Mouse (Mus musculus) layer of hippocampus, postnatal 36 days (tissue): ENCODE data around the gene Setd4. TPM values are rescaled to one million over a fixed set of nuclear protein-coding genes. Genes with fewer than 3 reads are reported as not detected.

Source experiments
- DNase-seq, 2 experiments: peaks; one replicate each; pipeline ENCODE4 v3.0.0; 2022
- total RNA-seq, 2 experiments: library from RNA; stranded (reverse); gene quantifications; 2 replicates each; pipeline ENCODE4 v1.2.3; 2021

The Setd4 gene
- total RNA-seq, 2 experiments from 2014 or later: 10.1 to 13.8 TPM

DNA sequence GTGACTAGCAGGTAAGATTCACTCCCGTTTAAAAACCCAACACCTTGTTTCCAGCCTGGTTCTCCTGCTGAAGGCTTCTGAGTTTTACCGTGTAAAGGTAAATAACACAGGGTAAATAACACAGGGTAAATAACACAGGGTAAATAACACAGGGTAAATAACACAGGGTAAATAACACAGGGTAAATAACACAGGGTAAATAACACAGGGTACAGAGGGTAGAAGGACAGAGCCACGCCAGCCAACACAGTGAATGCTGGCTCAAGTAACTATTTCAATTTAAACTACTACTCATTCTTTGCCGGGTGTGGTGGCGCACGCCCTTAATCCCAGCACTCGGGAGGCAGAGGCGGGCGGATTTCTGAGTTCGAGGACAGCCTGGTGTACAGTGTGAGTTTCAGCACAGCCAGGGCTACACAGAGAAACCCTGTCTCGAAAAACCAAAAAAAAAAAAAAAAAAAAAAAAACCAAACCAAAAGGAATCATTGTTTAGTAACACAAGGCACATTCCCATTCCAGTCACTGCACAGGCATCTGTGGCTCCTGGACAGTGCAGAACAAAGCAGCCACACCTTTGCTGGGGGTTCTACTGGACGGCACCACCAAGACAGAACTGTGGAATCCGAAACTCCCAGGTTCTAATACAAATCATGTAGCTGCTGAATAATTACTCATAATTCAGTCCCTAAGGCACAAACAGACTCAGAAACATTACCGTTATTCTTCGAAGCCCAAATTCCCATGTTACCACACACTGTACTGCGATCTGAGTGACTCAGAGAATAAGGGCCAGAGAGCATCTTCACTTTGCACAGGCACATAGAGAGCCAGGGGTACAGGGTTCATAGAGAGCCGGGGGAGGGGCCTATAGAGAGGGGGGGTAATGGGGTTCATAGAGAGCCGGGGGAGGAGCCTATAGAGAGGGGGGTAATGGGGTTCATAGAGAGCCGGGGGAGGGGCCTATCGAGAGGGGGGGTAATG is 12.1 kb downstream of the Setd4 start:
- DNase-seq: no peak

DNA sequence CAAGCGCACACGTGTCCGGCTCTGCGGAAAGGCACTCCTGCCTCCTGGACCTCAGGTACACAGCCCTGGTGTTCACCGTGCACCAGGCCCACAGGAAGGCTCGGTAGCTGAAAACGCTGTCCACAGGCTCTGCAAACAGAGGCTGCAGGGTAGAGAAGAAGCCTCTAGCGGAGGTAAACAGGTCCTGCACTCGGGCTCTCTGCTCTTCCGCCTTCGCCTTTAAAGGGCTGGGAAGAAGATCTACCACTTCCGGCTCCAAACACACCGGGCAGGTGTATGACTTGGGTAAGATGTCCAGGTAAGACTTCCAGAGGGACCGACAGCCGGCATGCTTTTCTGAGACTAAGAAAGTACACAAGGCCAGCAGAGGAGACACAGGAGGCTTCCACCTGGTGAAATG is 12.9 kb downstream of the Setd4 start:
- DNase-seq: no peak

DNA sequence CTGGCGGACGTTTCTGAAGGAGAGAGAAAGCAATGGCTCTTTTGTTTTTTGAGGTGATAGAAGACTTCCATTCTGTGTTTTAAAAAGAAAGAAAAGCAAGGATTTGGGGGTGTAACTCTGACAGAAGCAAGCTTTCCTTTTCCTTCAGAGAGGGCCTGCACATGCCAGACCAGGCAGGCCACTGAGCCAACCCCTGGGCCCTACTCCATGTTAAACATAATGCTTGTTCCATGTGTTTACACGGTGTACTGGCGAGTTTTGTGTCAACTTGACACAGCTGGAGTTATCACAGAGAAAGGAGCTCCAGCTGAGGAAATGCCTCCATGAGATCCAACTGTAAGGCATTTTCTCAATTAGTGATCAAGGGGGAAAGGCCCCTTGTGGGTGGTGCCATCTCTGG is 15.6 kb downstream of the Setd4 start:
- DNase-seq: no peak

DNA sequence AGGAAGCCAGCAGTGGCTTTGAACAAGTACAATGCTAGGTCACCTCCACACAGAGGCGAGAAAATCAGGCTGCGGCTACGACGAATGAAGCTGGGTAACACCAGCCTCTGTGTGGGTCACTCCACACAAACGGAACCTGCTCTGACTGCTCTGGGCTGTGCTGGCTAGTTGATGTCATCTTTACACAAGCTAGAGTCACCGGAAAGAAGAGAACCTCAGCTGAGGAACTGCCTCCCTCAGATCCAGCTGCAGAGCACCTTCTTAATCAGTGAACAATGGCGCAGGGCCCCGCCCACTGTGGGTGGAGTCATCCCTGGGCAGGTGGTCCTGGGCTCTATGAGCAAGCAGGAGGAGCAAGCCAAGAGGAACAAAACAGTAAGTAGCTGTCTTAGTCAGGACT is 17.5 kb downstream of the Setd4 start:
- no peak for DNase-seq

DNA sequence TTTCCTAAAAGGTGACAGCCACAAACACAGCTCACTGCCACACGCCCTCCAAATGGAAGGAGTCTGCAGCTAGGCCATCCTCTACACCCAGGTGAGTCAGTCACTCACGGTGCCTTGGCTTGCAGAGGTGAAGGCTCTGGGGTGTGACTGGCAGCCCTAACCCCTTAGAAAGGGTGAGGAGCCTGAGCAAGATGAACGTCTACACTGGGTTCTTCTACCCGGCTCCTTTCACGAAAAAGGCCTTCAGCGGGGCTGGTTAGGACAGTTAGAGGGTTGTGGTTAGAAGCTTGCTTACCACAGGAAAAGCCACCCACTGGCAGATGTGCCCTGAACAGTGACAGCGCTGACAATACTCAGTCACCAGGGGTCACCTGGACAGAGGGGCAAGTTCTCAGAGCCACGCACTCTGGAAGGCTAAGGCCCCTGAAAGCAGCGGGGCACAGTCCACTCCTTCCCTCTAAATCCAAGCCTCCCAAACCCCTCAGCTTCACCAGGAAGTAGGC is 18.1 kb downstream of the Setd4 start:
- no peak for DNase-seq

DNA sequence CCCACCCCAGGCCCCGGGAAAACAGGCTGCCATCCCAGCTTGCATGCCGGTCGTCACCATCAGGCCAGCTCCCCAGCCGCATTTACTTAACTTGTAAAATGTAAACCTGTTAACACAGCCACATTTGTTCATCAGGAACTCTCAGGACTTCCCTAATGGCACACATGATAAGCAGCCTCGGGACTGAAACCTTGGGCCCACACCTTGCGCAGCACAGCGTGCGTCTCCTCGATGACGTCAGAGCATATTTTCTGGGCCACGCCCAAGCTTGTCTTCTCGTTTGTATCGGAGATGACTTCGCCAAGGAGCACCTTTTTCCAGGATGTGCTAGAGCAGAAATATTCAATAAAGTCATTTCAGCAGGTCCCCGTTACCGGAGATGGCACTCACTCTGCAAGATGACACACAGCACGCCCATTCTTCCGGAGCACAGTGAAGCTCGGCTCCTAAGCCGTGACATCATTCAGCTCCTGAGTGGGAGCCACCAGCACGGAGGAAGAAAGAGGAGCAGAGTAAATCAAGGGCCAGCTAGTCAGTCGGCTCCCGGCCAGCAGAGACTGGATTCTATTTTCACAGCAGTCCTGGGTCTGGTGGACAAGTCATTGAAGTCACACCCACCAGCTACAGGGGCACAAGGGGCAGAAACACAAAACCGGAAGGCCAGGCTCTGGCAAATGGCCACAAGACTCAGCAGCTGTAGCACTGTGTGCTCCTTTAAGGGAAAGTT is 18.7 kb downstream of the Setd4 start:
- DNase-seq: no peak

DNA sequence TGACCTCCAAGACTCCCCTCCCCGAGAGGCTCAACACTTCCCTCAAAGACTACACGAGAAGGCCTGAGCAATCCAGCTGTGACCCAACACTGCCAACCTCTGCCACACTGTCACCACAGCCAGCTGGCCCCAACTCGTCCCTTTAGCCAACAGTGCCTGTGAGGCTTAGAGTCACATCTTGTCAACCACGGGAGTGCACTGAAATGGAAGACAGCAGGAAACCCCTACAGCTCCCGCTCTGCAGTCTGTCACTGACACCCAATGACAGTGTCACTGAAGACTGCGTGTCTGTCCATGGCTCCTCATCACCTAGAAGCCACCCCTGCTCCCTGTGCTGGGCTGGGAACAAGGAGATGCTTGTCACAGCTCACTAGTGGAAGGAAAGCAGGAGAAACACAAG is 22.7 kb downstream of the Setd4 start:
- DNase-seq: no peak

DNA sequence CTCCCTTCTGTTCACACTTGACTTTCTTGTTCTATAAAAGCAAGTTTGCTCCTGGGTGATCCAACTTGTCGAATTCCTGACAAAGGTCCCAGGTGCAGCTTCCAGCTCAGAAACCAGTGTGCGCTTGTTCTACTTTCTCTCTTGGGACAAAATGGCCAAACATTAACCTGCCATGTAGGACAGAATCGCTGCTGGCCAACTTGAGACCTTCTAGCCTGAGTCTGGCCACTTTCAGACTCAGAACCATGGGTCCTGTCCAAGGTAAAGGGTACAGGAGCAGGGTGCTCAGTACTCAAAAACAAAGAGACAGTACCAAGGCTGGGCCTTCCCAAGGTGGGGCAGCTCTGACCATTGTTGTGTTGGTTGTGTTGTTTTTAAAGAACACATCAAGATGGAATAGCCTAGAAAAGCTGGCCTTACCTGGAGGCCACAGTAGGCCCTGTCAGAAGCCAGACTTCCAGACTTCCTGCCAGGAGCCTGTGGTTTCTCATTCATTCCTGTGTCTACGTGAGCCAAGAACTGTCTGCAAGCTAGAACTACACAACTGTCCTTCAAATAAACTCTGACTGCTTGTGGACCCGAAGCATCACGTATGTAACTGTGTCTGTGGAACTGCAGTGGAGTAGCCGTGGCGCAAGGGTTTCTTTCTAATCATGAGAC is 25.4 kb downstream of the Setd4 start:
- no peak for DNase-seq

DNA sequence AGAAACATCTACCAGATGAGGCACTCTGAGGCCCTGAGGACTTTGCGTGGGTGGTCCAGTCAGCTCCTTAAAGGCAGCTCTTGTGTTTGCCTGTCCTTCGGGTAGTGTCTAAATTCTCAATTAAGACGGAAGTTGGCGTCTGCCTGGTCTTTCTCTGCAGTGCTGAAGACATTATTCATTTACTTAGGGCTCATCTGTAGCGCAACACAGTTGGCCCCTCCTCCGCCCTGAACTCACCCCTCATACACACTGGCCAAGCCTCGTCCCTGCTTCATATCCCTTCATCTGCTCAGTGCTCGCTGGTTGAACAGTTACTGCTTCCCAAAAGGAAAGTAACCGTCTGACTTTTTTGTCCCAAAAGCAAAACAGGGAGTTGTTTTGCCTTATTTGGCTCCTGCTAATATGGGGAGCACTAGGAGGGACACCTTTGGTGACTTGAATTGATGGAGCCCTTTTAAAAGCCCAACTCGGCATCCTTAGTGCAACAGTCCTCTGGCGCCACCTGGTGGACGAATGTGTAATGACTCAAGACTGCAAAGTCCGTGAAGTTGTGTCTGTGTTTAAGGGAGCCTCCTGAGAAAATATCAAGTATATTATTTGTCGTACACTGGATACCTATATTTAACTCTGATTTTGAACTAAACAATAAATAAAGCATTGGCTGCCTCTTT is 27.3 kb downstream of the Setd4 start:
- peak; percentile 78 to 83 for DNase-seq

DNA sequence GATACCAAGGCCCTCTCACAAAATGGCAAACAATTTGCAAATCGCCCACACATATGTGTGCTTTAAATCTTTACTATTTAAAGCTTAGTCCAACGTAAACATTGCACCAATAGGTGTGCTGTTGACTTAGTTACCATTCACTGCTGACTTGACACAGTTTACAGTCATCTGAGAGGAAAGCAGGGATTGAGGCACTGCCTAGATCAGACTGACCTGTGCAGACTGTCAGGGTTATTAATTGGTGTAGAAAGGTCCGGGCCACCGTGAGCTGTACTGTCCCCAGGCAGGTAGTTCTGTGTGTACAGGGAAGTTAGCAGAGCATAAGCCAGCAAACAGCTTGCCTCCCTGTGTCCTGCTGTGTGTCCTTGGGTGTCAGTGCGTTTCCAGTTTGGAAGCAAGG is 28.3 kb downstream of the Setd4 start:
- DNase-seq: no peak

DNA sequence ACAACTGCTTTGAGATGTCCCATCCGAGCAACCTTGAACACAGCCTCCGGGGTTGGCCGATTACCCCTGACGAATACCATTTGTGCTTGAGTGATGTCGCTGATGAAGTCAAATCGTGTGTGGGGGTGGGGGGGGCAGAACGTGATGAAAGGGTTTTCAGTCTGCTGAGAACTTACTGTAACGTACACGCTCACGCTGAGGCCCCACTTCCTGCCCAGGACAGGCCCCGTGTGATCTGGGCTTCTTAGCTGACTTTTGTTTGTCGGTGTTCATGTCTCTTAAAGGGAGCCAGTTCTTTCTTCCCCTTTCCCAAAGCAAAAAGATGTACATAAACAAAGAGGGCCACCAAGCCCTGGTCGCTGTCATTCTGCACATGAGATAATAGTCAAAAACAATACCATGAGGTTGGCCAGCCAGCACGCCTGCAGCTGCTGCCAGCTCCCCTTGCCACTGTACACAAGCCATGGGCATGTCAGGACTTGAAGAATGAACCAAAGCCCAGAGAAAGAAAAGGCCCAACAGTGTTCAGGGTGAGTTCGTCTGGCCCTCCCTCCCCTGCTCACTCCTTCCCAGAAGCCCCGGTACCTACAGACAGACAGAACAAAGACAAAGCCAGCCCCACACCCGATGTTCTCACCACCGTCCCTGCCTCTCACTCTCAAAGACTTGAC is 29.2 kb downstream of the Setd4 start:
- DNase-seq: no peak

DNA sequence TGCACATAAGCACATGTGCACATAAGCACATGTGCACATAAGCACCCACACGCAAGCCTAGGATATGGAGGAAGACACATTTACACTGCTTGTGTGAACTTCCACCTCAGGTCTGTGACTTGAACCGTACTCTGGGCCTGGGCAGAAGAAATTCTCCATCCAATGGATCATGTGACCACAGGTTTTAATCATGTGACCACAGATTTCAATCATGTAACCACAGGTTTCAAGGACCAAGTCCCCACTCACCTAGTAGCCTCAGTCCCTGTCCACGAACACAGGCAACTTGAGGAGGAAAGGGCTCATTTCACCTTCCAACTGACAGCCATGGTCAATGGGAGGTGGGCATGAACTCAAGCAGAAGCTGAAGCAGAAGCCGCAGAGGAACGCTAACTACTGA is 30.4 kb downstream of the Setd4 start:
- no peak for DNase-seq

DNA sequence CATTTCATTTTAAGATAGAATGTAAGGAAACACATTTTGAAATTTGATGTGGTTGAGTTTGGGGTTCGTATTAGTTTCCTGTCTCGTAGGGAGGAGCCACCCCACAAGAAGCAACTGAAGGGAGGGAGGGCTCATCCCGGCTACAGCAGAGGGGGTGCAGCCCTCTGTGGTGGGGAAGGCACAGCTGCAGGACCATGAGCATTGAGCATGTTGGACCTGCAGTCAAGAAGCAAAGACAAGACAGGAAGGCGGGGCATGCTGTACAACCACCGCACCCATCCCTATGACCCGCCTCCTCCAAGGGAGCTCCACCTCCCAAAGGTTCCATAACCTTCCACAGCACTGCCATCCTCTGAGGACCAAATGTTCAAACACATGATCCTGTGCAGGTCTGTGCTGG is 31.5 kb downstream of the Setd4 start:
- no peak for DNase-seq

DNA sequence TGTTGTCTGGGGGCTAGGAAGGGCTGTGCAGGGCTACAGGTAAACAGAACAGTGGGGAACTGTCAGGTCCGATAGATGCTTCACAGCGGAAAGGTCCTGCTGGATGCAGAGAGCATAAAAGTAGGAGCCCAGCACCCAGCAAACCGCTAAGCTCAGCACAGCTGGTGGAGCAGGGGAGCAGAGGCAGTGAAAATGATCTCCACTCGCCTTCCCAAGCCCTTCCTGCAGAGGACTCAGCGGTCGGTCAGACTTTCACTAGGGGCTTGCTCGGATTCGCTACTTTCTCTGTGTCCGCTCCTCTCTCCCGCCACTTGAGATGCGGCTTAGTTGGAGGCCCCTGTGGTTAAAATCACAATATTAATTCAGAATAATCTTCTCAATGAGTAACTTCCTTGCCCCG is 45.4 kb downstream of the Setd4 start:
- DNase-seq: no peak

DNA sequence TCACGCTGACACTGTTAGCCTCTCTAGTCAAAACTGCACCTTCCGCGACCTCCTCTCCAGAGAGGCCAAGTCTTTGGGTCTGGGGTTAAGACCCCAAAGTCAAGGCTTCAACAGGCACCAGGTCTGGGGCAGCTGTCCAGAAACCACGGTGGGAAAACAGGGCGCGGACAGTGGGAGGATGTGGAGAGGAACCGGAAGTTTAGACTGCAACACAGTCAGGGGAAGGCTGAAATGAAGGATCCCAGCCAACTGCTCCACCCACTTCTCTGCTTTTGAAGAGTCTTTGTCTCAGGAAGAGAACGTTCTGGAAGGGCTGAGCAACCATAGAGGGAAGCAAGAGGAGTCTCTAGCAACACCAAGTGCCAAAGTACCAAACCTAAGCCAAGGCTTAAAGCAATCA is 46.2 kb downstream of the Setd4 start:
- DNase-seq: no peak

DNA sequence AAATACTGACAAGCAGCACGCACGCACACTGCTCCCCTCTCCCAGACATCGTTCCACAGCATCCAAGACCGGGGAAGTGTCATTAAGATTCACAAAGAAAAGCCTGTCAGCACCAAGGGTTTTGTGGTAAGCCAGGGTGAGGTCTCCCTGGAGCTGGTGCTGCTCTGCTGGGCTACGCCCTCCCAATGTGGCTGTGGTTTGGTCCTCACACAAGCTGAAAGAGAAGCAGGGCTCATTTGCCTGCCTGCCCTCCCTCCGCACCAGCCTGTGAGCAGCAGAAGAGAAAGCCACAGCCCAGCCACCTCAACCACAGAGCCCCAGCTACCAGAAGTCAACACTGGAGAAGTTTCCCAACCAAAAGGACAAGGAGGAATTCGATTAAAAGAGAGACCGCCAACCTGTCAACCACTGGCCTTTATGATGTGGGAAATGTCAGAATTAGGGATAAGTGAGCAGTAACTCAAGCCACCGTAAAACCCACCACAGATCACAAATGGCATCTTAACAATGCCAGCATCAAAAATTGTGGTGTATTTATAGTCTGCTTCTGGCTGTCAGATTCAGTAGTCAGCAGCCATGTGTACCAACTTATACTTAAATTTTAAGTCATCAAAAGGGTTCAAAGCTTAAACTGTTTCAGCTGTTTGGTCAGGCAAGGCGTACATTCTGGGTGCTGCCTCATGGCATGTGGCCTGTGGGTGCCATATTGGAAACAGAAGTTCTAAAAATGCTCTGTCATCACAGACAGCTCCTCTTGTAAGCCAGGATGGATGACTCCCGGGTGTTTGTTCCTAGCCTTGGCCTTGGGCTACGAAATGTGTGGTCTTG is 51.0 kb downstream of the Setd4 start:
- no peak for DNase-seq

DNA sequence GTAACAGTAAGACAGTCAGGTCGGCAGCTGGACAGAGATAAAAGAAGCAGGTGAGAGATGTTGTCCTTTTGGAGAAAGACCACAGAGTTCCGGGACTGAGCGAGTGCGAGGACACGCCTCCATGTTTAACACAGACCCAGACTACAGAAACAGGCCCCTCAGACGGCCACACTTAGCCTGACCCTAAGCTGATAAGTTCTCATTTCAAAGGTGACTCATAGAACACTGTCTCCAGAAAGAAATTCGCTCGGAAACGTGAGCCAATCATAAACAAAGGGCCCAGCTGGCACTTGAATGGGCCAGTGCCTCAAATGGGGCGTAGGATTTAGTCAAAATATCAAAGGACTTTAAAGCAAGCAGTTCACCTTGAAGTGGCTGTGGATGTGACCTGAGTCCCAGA is 54.6 kb downstream of the Setd4 start:
- DNase-seq: no peak

DNA sequence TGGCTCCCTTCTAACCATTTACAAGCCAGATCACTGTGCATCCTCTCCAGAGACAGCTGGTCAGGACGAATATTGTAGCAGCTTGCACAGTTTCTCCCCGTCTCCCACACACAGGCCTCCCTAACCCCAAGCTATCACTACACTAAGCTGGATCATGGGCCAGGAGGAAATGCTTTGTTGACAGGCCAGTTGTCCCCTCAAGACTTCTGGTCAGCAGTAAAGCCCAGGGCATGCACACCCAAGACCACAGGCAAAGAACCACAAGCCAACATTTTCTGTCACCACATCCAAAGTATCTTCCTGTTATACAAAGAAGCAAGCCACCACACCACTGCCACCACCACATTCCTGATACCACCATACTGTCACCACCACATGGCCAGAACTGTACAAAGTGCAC is 55.8 kb downstream of the Setd4 start:
- no peak for DNase-seq

DNA sequence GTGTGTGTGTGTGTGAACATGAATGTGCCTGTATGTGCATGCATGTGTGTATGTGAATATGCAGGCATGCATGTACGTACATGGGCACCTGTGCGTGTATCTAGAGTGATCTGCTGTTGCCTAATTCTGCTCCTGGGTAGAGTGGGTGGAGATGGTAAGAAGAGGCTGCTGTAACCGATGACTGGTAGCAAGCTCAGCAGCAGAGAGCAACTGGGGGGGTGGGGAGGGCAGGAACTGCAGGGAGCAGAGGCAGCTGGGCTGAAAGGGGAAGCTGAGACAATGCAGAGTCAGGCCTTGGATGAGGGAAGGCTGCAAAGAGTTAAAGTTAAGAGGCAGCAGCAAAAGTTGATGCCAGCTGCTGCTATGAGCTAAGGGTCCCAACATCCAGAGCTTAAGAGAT is 56.7 kb downstream of the Setd4 start:
- DNase-seq: no peak

DNA sequence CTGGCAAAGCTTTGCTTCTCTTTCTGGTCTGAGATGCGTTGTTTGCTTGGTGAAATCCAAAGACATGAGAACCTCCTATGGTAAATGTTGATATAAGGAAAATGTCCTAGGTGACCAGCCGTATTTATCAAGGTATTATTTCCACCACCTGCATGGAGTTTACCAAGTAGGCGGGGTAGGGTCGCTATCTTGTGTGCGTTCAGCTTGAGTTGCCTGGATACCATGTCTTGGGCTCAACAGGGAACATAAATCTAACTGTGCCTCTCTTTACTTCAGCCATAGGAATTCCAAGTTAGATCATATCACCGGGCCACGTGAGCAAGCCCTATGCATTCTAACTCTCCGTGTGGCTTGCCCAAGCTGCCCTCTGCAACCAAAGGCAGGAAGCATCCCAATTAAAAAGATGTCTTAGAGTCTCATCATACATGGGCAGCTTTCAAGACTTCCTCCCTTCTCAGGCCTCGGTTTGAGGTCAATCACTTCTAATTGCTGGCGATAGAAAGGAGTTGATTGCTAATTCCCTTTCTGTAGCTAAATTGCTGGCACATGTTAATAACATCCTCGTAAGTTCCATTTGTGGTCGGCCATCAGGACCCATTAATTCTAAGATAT is 57.4 kb downstream of the Setd4 start:
- no peak for DNase-seq

DNA sequence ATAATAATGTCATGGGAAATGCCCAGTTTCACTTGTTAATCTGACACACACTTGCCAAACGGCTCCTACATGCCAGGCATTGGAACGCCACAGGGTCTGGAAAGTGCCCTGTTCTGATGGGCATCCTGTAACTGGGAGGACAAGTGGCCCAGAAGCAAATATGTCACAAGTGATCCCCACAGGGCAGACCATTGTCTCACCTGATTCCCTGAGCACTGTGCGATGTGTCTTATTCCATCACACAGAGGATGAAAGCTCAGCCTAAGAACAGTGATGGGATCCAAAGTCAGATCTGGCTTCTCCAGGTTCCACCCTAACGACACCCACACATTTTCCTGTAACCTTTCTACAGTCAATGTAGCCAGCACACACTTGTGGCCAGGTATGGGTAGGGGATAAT is 58.9 kb downstream of the Setd4 start:
- DNase-seq: no peak
